Mouse (Mus musculus): ENCODE measurements at regions not wholly inside any gene's neighbourhood (a gene's known extent, or its start where the extent isn't known, plus 50 kb on each side); places are given as distances from the start of the nearest gene placed in this dataset.

DNA sequence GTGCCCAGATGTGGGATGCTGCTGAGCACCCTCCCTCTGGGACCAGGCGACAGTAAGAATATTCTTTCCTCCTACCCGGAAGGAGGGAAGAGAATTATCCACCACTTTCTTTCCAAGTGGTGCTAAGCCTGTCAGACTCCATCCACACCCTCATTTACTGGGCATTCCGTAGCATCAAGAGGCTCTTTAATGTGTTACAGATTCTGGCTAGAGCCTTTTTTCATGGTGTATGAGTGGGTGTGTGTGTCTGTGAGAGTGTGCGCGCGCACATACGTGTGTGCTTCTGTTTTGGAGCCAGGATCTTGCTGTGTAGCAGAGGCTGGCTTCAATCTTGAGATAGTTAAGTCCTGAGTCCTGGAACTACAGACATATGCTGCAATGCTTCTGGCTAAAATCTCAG lies 102.4 kb upstream of the Mrps10 start:
- TF ChIP-seq GATA1 (IDR thresholded peaks at IDR 0.05; ENCODE audit: low read length) (no peak), TAL1 (IDR thresholded peaks at IDR 0.05; ENCODE audit: low read length) (no peak)
